Mouse (Mus musculus) small intestine, adult 2 months (tissue): ENCODE measurements at regions not wholly inside any gene's neighbourhood (a gene's known extent, or its start where the extent isn't known, plus 50 kb on each side); places are given as distances from the start of the nearest gene placed in this dataset.

Source experiments
- H3K27ac ChIP-seq: fragments of 200-500 bp; 2 replicates; pipeline ENCODE4 v1.5.1; 2012; ENCODE audit warnings: low read depth, low read length, control low read depth, inconsistent platforms; ENCODE audit not compliant: insufficient read depth
- H3K27me3 ChIP-seq: fragments of 200-500 bp; 2 replicates; pipeline ENCODE4 v1.6.1; 2012; ENCODE audit warnings: mild to moderate bottlenecking, moderate library complexity, low read length, inconsistent platforms; ENCODE audit not compliant: control insufficient read depth, insufficient read depth
- H3K36me3 ChIP-seq: fragments of 200-500 bp; 2 replicates; pipeline ENCODE4 v1.6.1; 2012; ENCODE audit warnings: mild to moderate bottlenecking, low read length, control low read depth, inconsistent platforms; ENCODE audit not compliant: control insufficient read depth, insufficient read depth
- H3K4me1 ChIP-seq: fragments of 200-500 bp; 2 replicates; pipeline ENCODE4 v1.6.1; 2012; ENCODE audit warnings: low read length, inconsistent platforms, mixed read lengths; ENCODE audit not compliant: control insufficient read depth, insufficient read depth, insufficient read length
- H3K4me3 ChIP-seq: fragments of 200-500 bp; 2 replicates; pipeline ENCODE4 v1.5.1; 2012; ENCODE audit warnings: low read depth, mild to moderate bottlenecking, control low read depth, inconsistent platforms, low read length, moderate library complexity
- CTCF ChIP-seq: fragments of 200-500 bp; IDR thresholded peaks from 2 replicates; pipeline ENCODE4 v1.5.1; 2012; ENCODE audit warnings: low read depth, mild to moderate bottlenecking, control low read depth, inconsistent platforms, low read length, moderate library complexity, mixed read lengths; ENCODE audit not compliant: insufficient replicate concordance, insufficient read length; ENCODE audit errors: extremely low read depth
- POLR2A ChIP-seq: fragments of 200-500 bp; IDR thresholded peaks from 2 replicates; pipeline ENCODE4 v1.6.1; 2012; ENCODE audit warnings: low read depth, mild to moderate bottlenecking, control low read depth, inconsistent platforms, low read length, moderate library complexity
- WGBS: fragments of 180-500 bp; shearing (Covaris S2); methylation state at CpG from one replicate; pipeline ENCODE4 v1.1.7; 2018; 5-methylcytosine and 5-hydroxymethylcytosine counted together

GRCm38 (mm10) chr10:24483053-24483452, 112.2 kb upstream of the Ccn2 start:
- H3K27ac ChIP-seq, result no peak overlapping the region
- TF ChIP-seq POLR2A (no peak), CTCF (no peak)

GRCm38 (mm10) chr10:24484101-24484660, 111.1 kb upstream of the Ccn2 start:
- TF ChIP-seq CTCF (no peak), POLR2A (no peak)
- Histone ChIP-seq H3K27me3 (no peaks in the 10 kb centered on the region), H3K4me1 (no peaks in the 10 kb centered on the region), H3K36me3 (no peaks in the 10 kb centered on the region), H3K4me3 (no peak overlapping the region), H3K27ac (no peak overlapping the region)
- WGBS, result 49% methylated on average over 5 of the region's 5 CpGs

More at GRCm38 (mm10) chr10:24483053-24483452, 112.2 kb upstream of the Ccn2 start:
- Histone ChIP-seq H3K36me3 (no peaks in the 10 kb centered on the region), H3K27me3 (no peaks in the 10 kb centered on the region), H3K4me3 (no peak overlapping the region), H3K4me1 (no peaks in the 10 kb centered on the region)
- WGBS, result 92% methylated on average over 3 of the region's 3 CpGs

GRCm38 (mm10) chr10:24485461-24485860, 109.8 kb upstream of the Ccn2 start:
- no peak overlapping the region for H3K27ac ChIP-seq
- no peak overlapping the region for H3K4me3 ChIP-seq
- 82% methylated on average over 5 of the region's 5 CpGs for WGBS
- H3K36me3 ChIP-seq, result no peaks in the 10 kb centered on the region
- no peaks in the 10 kb centered on the region for H3K4me1 ChIP-seq
- TF ChIP-seq CTCF, result no peak
- no peak for TF ChIP-seq POLR2A
- no peaks in the 10 kb centered on the region for H3K27me3 ChIP-seq

- no peak overlapping the region for H3K27ac ChIP-seq
Observed at GRCm38 (mm10) chr10:24486224-24486623, 109.0 kb upstream of the Ccn2 start.

GRCm38 (mm10) chr10:24487915-24488314, 107.3 kb upstream of the Ccn2 start:
- no peaks in the 10 kb centered on the region for H3K36me3 ChIP-seq
- no peak overlapping the region for H3K4me3 ChIP-seq
- no peaks in the 10 kb centered on the region for H3K27me3 ChIP-seq
- 82% methylated on average over 3 of the region's 3 CpGs for WGBS
- H3K4me1 ChIP-seq, result no peaks in the 10 kb centered on the region
- no peak overlapping the region for H3K27ac ChIP-seq
- TF ChIP-seq CTCF, result no peak
- TF ChIP-seq POLR2A, result no peak

More at GRCm38 (mm10) chr10:24486224-24486623, 109.0 kb upstream of the Ccn2 start:
- Histone ChIP-seq H3K27me3 (no peaks in the 10 kb centered on the region), H3K4me1 (no peaks in the 10 kb centered on the region), H3K36me3 (no peaks in the 10 kb centered on the region), H3K4me3 (no peak overlapping the region)
- TF ChIP-seq POLR2A, result no peak
- no peak for TF ChIP-seq CTCF
- WGBS, result 11% methylated on average over 1 of the region's 1 CpGs

GRCm38 (mm10) chr10:24490432-24490831, 104.8 kb upstream of the Ccn2 start:
- Histone ChIP-seq H3K36me3 (no peaks in the 10 kb centered on the region), H3K27ac (no peak overlapping the region), H3K4me3 (no peak overlapping the region), H3K4me1 (0 out of 2 replicates have a peak, but pooled peaks cover 3% of the 10 kb centered on the region), H3K27me3 (no peaks in the 10 kb centered on the region)
- WGBS, result 29% methylated on average over 2 of the region's 2 CpGs
- TF ChIP-seq POLR2A (no peak), CTCF (no peak)

- Histone ChIP-seq H3K4me3 (no peak overlapping the region), H3K27ac (no peak overlapping the region), H3K27me3 (no peaks in the 10 kb centered on the region), H3K36me3 (no peaks in the 10 kb centered on the region), H3K4me1 (0 out of 2 replicates have a peak, but pooled peaks cover 3% of the 10 kb centered on the region)
- TF ChIP-seq POLR2A, result no peak
- TF ChIP-seq CTCF, result no peak
- WGBS, result 84% methylated on average over 3 of the region's 3 CpGs
Observed at GRCm38 (mm10) chr10:24491848-24492247, 103.4 kb upstream of the Ccn2 start.
